Mouse (Mus musculus): Measurements from ENCODE around the gene Snx18. TPM values are rescaled to one million over a fixed set of nuclear protein-coding genes. Genes with fewer than 3 reads are reported as not detected.

The Snx18 gene
- polyA plus RNA-seq, 1 experiment = 28.6 TPM

- no peaks in the 10 kb centered on the region for H3K79me2 ChIP-seq (ENCODE audit: control insufficient read depth, insufficient read depth)
- TF ChIP-seq CTCF (IDR thresholded peaks at IDR 0.05; ENCODE audit: control insufficient read depth, insufficient read depth, insufficient read length) (no peak), CEBPB (IDR thresholded peaks at IDR 0.05; ENCODE audit: low read depth) (no peak), FOSL1 (IDR thresholded peaks at IDR 0.05; ENCODE audit: insufficient read depth, low read length, poor library complexity, severe bottlenecking) (no peak), MYOG (IDR thresholded peaks at IDR 0.05; ENCODE audit: control insufficient read depth, extremely low read depth, insufficient read length) (no peak), USF1 (IDR thresholded peaks at IDR 0.05; ENCODE audit: low read depth) (no peak), MAX (IDR thresholded peaks at IDR 0.05) (no peak), MYOD1 (IDR thresholded peaks at IDR 0.05; ENCODE audit: control insufficient read depth, insufficient read length, low read depth) (no peak)
- no peaks in the 10 kb centered on the region for H3K79me3 ChIP-seq (ENCODE audit: low read depth)
- no peaks in the 10 kb centered on the region for H3K36me3 ChIP-seq (ENCODE audit: control insufficient read depth, insufficient read depth)
- no peak overlapping the region for H3K4me3 ChIP-seq (ENCODE audit: insufficient read depth, poor library complexity, severe bottlenecking)
- no peak overlapping the region for H3ac ChIP-seq (ENCODE audit: control insufficient read depth, insufficient read length, low read depth)
- H3K27me3 ChIP-seq (ENCODE audit: control insufficient read depth, insufficient read depth, insufficient read length) = no peaks in the 10 kb centered on the region
Observed at GRCm38 (mm10) chr13:113566951-113567350, 51.4 kb downstream of the Snx18 start.

GRCm38 (mm10) chr13:113566411-113566810 lies 52.0 kb downstream of the Snx18 start:
- TF ChIP-seq MYOD1 (IDR thresholded peaks at IDR 0.05; ENCODE audit: control insufficient read depth, insufficient read length, low read depth) = no peak
- no peak for TF ChIP-seq USF1 (IDR thresholded peaks at IDR 0.05; ENCODE audit: low read depth)
- TF ChIP-seq MYOG (IDR thresholded peaks at IDR 0.05; ENCODE audit: control insufficient read depth, extremely low read depth, insufficient read length) = no peak
- TF ChIP-seq FOSL1 (IDR thresholded peaks at IDR 0.05; ENCODE audit: insufficient read depth, low read length, poor library complexity, severe bottlenecking) = no peak
- no peak for TF ChIP-seq MAX (IDR thresholded peaks at IDR 0.05)
- TF ChIP-seq CEBPB (IDR thresholded peaks at IDR 0.05; ENCODE audit: low read depth) = no peak
- no peak for TF ChIP-seq CTCF (IDR thresholded peaks at IDR 0.05; ENCODE audit: control insufficient read depth, insufficient read depth, insufficient read length)
- H3K79me3 ChIP-seq (ENCODE audit: low read depth) = no peaks in the 10 kb centered on the region
- H3K4me3 ChIP-seq (ENCODE audit: insufficient read depth, poor library complexity, severe bottlenecking) = no peak overlapping the region

GRCm38 (mm10) chr13:113559646-113560045 lies 58.7 kb downstream of the Snx18 start:
- TF ChIP-seq MYOD1 (IDR thresholded peaks at IDR 0.05; ENCODE audit: control insufficient read depth, insufficient read length, low read depth) (no peak), USF1 (IDR thresholded peaks at IDR 0.05; ENCODE audit: low read depth) (no peak), CEBPB (IDR thresholded peaks at IDR 0.05; ENCODE audit: low read depth) (no peak), FOSL1 (IDR thresholded peaks at IDR 0.05; ENCODE audit: insufficient read depth, low read length, poor library complexity, severe bottlenecking) (no peak), MYOG (IDR thresholded peaks at IDR 0.05; ENCODE audit: control insufficient read depth, extremely low read depth, insufficient read length) (no peak), CTCF (IDR thresholded peaks at IDR 0.05; ENCODE audit: control insufficient read depth, insufficient read depth, insufficient read length) (no peak), MAX (IDR thresholded peaks at IDR 0.05) (no peak)
- Histone ChIP-seq H3K27me3 (ENCODE audit: control insufficient read depth, insufficient read depth, insufficient read length) (no peaks in the 10 kb centered on the region), H3K79me2 (ENCODE audit: control insufficient read depth, insufficient read depth) (no peaks in the 10 kb centered on the region), H3K4me3 (ENCODE audit: insufficient read depth, poor library complexity, severe bottlenecking) (no peak overlapping the region), H3ac (ENCODE audit: control insufficient read depth, insufficient read length, low read depth) (no peak overlapping the region), H3K36me3 (ENCODE audit: control insufficient read depth, insufficient read depth) (no peaks in the 10 kb centered on the region), H3K79me3 (ENCODE audit: low read depth) (no peaks in the 10 kb centered on the region)

More at GRCm38 (mm10) chr13:113566411-113566810, 52.0 kb downstream of the Snx18 start:
- Histone ChIP-seq H3ac (ENCODE audit: control insufficient read depth, insufficient read length, low read depth) (no peak overlapping the region), H3K79me2 (ENCODE audit: control insufficient read depth, insufficient read depth) (no peaks in the 10 kb centered on the region), H3K27me3 (ENCODE audit: control insufficient read depth, insufficient read depth, insufficient read length) (no peaks in the 10 kb centered on the region), H3K36me3 (ENCODE audit: control insufficient read depth, insufficient read depth) (no peaks in the 10 kb centered on the region)

- Histone ChIP-seq H3K36me3 (ENCODE audit: control insufficient read depth, insufficient read depth) (no peaks in the 10 kb centered on the region), H3K79me2 (ENCODE audit: control insufficient read depth, insufficient read depth) (no peaks in the 10 kb centered on the region), H3ac (ENCODE audit: control insufficient read depth, insufficient read length, low read depth) (no peak overlapping the region), H3K79me3 (ENCODE audit: low read depth) (no peaks in the 10 kb centered on the region), H3K27me3 (ENCODE audit: control insufficient read depth, insufficient read depth, insufficient read length) (no peaks in the 10 kb centered on the region), H3K4me3 (ENCODE audit: insufficient read depth, poor library complexity, severe bottlenecking) (no peak overlapping the region)
- TF ChIP-seq MYOD1 (IDR thresholded peaks at IDR 0.05; ENCODE audit: control insufficient read depth, insufficient read length, low read depth) (no peak), CEBPB (IDR thresholded peaks at IDR 0.05; ENCODE audit: low read depth) (no peak), MYOG (IDR thresholded peaks at IDR 0.05; ENCODE audit: control insufficient read depth, extremely low read depth, insufficient read length) (no peak)
Observed at GRCm38 (mm10) chr13:113556538-113556937, 61.8 kb downstream of the Snx18 start.

GRCm38 (mm10) chr13:113555226-113555625 lies 63.1 kb downstream of the Snx18 start:
- Histone ChIP-seq H3K79me2 (ENCODE audit: control insufficient read depth, insufficient read depth) (no peaks in the 10 kb centered on the region), H3K79me3 (ENCODE audit: low read depth) (no peaks in the 10 kb centered on the region), H3K27me3 (ENCODE audit: control insufficient read depth, insufficient read depth, insufficient read length) (no peaks in the 10 kb centered on the region), H3K4me3 (ENCODE audit: insufficient read depth, poor library complexity, severe bottlenecking) (no peak overlapping the region), H3ac (ENCODE audit: control insufficient read depth, insufficient read length, low read depth) (no peak overlapping the region), H3K36me3 (ENCODE audit: control insufficient read depth, insufficient read depth) (no peaks in the 10 kb centered on the region)
- TF ChIP-seq CTCF (IDR thresholded peaks at IDR 0.05; ENCODE audit: control insufficient read depth, insufficient read depth, insufficient read length) (no peak), MYOG (IDR thresholded peaks at IDR 0.05; ENCODE audit: control insufficient read depth, extremely low read depth, insufficient read length) (no peak), USF1 (IDR thresholded peaks at IDR 0.05; ENCODE audit: low read depth) (no peak), CEBPB (IDR thresholded peaks at IDR 0.05; ENCODE audit: low read depth) (no peak), MAX (IDR thresholded peaks at IDR 0.05) (no peak), FOSL1 (IDR thresholded peaks at IDR 0.05; ENCODE audit: insufficient read depth, low read length, poor library complexity, severe bottlenecking) (no peak), MYOD1 (IDR thresholded peaks at IDR 0.05; ENCODE audit: control insufficient read depth, insufficient read length, low read depth) (no peak)

- no peaks in the 10 kb centered on the region for H3K79me2 ChIP-seq (ENCODE audit: control insufficient read depth, insufficient read depth)
- H3K36me3 ChIP-seq (ENCODE audit: control insufficient read depth, insufficient read depth) = no peaks in the 10 kb centered on the region
- H3K4me3 ChIP-seq (ENCODE audit: insufficient read depth, poor library complexity, severe bottlenecking) = no peak overlapping the region
- TF ChIP-seq CEBPB (IDR thresholded peaks at IDR 0.05; ENCODE audit: low read depth) (peak; percentile 23), USF1 (IDR thresholded peaks at IDR 0.05; ENCODE audit: low read depth) (no peak)
- no peaks in the 10 kb centered on the region for H3K27me3 ChIP-seq (ENCODE audit: control insufficient read depth, insufficient read depth, insufficient read length)
- H3K79me3 ChIP-seq (ENCODE audit: low read depth) = no peaks in the 10 kb centered on the region
- no peak overlapping the region for H3ac ChIP-seq (ENCODE audit: control insufficient read depth, insufficient read length, low read depth)
Observed at GRCm38 (mm10) chr13:113553603-113554230, 64.6 kb downstream of the Snx18 start.
